Mouse (Mus musculus) heart, adult 2 months (tissue): Measurements from ENCODE around the gene Asic2. TPM values are rescaled to one million over a fixed set of nuclear protein-coding genes. Genes with fewer than 3 reads are reported as not detected.
"Not testable (repeated sequence)": the region's sequence is repeated elsewhere in the genome, so short reads cannot be mapped to it uniquely, and the experiment has no call there.

ENCODE experiments used
- DNase-seq, 2 experiments: peaks; one replicate each; pipeline ENCODE4 v3.0.0; 2021
- H3K27ac ChIP-seq: fragments of 200-600 bp; 2 replicates; pipeline ENCODE4 v1.8.1; 2022
- H3K27me3 ChIP-seq: fragments of 200-500 bp; 2 replicates; pipeline ENCODE4 v1.6.1; 2012; ENCODE audit warnings: mild to moderate bottlenecking, low read length, inconsistent platforms, mixed read lengths; ENCODE audit not compliant: control insufficient read depth, insufficient read depth
- H3K36me3 ChIP-seq: fragments of 200-500 bp; 2 replicates; pipeline ENCODE4 v1.6.1; 2012; ENCODE audit warnings: low read length, inconsistent platforms; ENCODE audit not compliant: control insufficient read depth, insufficient read depth
- H3K4me1 ChIP-seq: fragments of 200-500 bp; 2 replicates; pipeline ENCODE4 v1.6.1; 2011; ENCODE audit warnings: low read length; ENCODE audit not compliant: control insufficient read depth, insufficient read depth
- H3K4me3 ChIP-seq: fragments of 200-600 bp; 2 replicates; pipeline ENCODE4 v1.8.1; 2022
- H3K79me2 ChIP-seq: fragments of 200-500 bp; replicated peaks from 2 replicates; pipeline ENCODE4 v1.6.1; 2012; ENCODE audit warnings: mild to moderate bottlenecking, inconsistent platforms, low read length, moderate library complexity, mixed read lengths; ENCODE audit not compliant: control insufficient read depth, insufficient read depth
- H3K9ac ChIP-seq: fragments of 200-500 bp; 2 replicates; pipeline ENCODE4 v1.6.1; 2012; ENCODE audit warnings: low read depth, mild to moderate bottlenecking, control low read depth, inconsistent platforms, low read length, mixed read lengths
- CTCF ChIP-seq: fragments of 200-600 bp; IDR thresholded peaks from 2 replicates; pipeline ENCODE4 v1.8.1; 2022; ENCODE audit warnings: antibody characterized with exemption, mild to moderate bottlenecking, moderate library complexity
- EP300 ChIP-seq: fragments of 200-500 bp; IDR thresholded peaks from 2 replicates; pipeline ENCODE4 v1.6.1; 2011; ENCODE audit warnings: low read depth, low read length, control low read depth; ENCODE audit not compliant: insufficient read depth
- POLR2A ChIP-seq: fragments of 200-500 bp; IDR thresholded peaks from 2 replicates; pipeline ENCODE4 v1.6.1; 2011; ENCODE audit warnings: mild to moderate bottlenecking, low read depth, low read length, control low read depth; ENCODE audit not compliant: insufficient read depth
- WGBS: fragments of 180-500 bp; shearing (Covaris S2); methylation state at CpG from one replicate; pipeline ENCODE4 v1.1.7; 2018; 5-methylcytosine and 5-hydroxymethylcytosine counted together
- intact Hi-C: fragments of 180-260 bp; cut with DNase I; formaldehyde crosslinking; loops from one replicate; pipeline ENCODE4 v1.15.1; 2025
- polyA plus RNA-seq: library from polyadenylated mRNA; depleted of rRNA; stranded (reverse); fragments of >200 nt; gene quantifications from 2 replicates; pipeline ENCODE4 v1.2.3, GENCODE M21; 2012
- total RNA-seq, 2 experiments: library from RNA; stranded (reverse); gene quantifications; 2 replicates each; pipeline ENCODE4 v1.2.3; 2021

Asic2 gene
- total and polyA plus RNA-seq, 3 experiments = not detected

DNA sequence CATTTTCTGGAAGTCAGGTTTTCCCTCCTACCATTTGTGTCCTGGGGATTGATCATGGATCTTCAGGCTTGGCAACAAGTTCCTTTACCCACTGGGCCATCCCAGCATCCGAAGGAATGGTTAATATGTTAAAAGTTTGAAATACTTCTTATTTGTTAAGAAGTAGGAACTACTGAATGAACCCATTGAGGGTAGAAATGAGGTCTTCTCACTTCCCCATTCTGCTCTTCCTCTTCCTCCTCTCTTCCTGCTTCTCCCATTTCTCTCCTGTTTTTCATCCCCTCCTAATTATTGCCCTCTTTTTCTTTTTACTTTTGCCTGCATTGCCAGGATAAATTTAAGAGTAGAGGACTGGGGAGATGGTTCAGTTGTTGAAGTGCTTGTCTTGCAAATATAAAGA, 696.8 kb downstream of the Asic2 start:
- TF ChIP-seq CTCF = no peak
- Histone ChIP-seq H3K27ac (no peak overlapping the region), H3K79me2 (no peaks in the 10 kb centered on the region), H3K36me3 (no peaks in the 10 kb centered on the region), H3K4me3 (no peak overlapping the region), H3K9ac (no peak overlapping the region), H3K4me1 (no peaks in the 10 kb centered on the region), H3K27me3 (no peaks in the 10 kb centered on the region)
- DNase-seq = no peak
- intact Hi-C loops = no loop called here
- 61% methylated on average over 1 of the region's 1 CpGs for WGBS

- Histone ChIP-seq H3K4me3 (no peak overlapping the region), H3K79me2 (no peaks in the 10 kb centered on the region), H3K27me3 (no peaks in the 10 kb centered on the region), H3K36me3 (no peaks in the 10 kb centered on the region), H3K4me1 (no peaks in the 10 kb centered on the region), H3K27ac (no peak overlapping the region), H3K9ac (no peak overlapping the region)
- TF ChIP-seq CTCF = no peak
- no peak for DNase-seq
- WGBS = 68% methylated on average over 7 of the region's 7 CpGs
- intact Hi-C loops = no loop called here
These were observed 697.7 kb downstream of the Asic2 start for GRCm38 (mm10) chr11:81270518-81270917.

DNA sequence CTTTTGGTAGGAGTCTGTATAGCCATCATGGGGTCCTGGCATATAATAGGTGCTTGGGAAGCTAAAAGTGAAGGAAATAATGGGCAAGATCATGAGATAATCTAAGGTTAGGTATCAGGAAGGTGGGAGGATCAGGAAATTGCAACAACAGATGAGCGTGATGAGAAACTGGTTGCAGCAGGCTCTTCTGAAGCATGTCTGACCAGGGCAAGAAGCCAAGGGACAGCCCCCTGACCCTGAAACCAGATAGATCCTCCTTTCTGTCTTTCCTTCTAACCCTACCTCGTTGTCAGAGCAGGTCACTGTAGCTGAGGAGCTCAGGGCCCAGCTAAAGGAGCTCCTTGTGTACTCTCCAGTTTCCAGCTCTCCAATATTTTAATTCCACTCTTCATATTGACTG, 704.5 kb downstream of the Asic2 start:
- Histone ChIP-seq H3K27me3 (no peaks in the 10 kb centered on the region), H3K4me3 (no peak overlapping the region), H3K79me2 (no peaks in the 10 kb centered on the region), H3K9ac (no peak overlapping the region), H3K36me3 (no peaks in the 10 kb centered on the region), H3K27ac (no peak overlapping the region), H3K4me1 (no peaks in the 10 kb centered on the region)
- intact Hi-C loops = no loop called here
- no peak for DNase-seq
- WGBS = 44% methylated on average over 2 of the region's 2 CpGs
- TF ChIP-seq CTCF (no peak), POLR2A (no peak), EP300 (no peak)

DNA sequence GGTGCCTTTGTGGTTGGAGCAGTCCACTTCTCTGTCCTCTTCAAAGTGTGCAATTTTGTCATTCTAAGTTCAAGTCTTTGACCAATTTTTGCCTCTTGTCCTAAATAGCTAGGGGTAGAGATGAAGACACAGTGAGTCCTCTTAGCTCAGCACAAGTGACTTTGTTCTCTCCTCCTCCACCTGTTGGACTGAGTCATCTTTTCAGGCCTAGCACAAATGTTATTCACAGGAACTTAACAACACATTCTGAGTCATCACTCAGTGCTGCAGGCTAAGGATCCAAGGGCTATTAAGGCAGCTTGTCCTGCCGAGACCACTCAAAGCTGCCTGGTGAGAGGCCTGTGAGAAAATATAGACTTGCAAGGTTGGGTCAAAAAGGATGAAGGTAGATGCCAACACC, 705.1 kb downstream of the Asic2 start:
- no peak overlapping the region for H3K9ac ChIP-seq
- no peak for DNase-seq
- 49% methylated on average over 1 of the region's 1 CpGs for WGBS
- H3K4me1 ChIP-seq = no peaks in the 10 kb centered on the region
- no peak overlapping the region for H3K27ac ChIP-seq
- no peaks in the 10 kb centered on the region for H3K36me3 ChIP-seq
- H3K4me3 ChIP-seq = no peak overlapping the region
- no peaks in the 10 kb centered on the region for H3K79me2 ChIP-seq
- intact Hi-C loops = no loop called here
- TF ChIP-seq POLR2A (no peak), CTCF (no peak), EP300 (no peak)
- no peaks in the 10 kb centered on the region for H3K27me3 ChIP-seq

GRCm38 (mm10) chr11:81261259-81261658, 707.0 kb downstream of the Asic2 start:
- no peak for TF ChIP-seq EP300
- no peak for TF ChIP-seq CTCF
- no peak for TF ChIP-seq POLR2A
- Histone ChIP-seq H3K9ac (no peak overlapping the region), H3K4me3 (no peak overlapping the region), H3K4me1 (no peaks in the 10 kb centered on the region), H3K27me3 (no peaks in the 10 kb centered on the region), H3K79me2 (no peaks in the 10 kb centered on the region), H3K27ac (no peak overlapping the region), H3K36me3 (no peaks in the 10 kb centered on the region)
- intact Hi-C loops = no loop called here
- 71% methylated on average over 3 of the region's 3 CpGs for WGBS
- DNase-seq = no peak

DNA sequence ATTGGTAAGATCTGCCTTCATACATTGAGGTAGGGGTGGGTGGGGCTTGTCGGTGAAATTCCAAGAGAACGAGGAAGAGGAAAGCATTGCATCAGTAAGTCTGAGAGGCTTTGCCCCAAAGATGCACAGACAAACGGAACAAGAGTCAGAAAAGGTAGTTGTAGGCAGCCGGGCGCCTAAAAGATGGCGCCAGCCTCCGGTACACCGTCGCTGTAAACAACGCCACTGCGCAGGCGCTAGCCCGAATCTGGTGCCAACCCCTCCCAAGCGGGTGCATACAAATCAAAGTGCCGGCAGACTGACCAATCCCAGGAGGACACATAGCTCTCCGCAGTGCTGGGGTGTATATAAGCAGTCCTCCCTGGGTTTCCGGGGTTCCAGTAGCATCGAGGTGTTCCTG, 727.1 kb downstream of the Asic2 start:
- not testable (repeated sequence) for H3K4me1 ChIP-seq

GRCm38 (mm10) chr11:81239966-81240681, 728.1 kb downstream of the Asic2 start:
- Histone ChIP-seq H3K4me1 (no peaks in the 10 kb centered on the region), H3K27me3 (no peaks in the 10 kb centered on the region), H3K79me2 (no peaks in the 10 kb centered on the region), H3K9ac (no peak overlapping the region), H3K4me3 (no peak overlapping the region), H3K36me3 (no peaks in the 10 kb centered on the region), H3K27ac (no peak overlapping the region)
- 44% methylated on average over 13 of the region's 13 CpGs for WGBS
- peak; percentile 70 for TF ChIP-seq CTCF
- TF ChIP-seq EP300 = 0 out of 2 replicates have a peak, but pooled peaks have one; percentile 19
- no peak for TF ChIP-seq POLR2A
- intact Hi-C loops = no loop called here
- peak; percentile 27 to 36 for DNase-seq

More for the DNA sequence above, 727.1 kb downstream of the Asic2 start:
- H3K79me2 ChIP-seq, H3K4me3 ChIP-seq, H3K36me3 ChIP-seq, DNase-seq, H3K9ac ChIP-seq, intact Hi-C loops, H3K27me3 ChIP-seq, H3K27ac ChIP-seq: not testable (repeated sequence)
- 91% methylated on average over 18 of the region's 18 CpGs for WGBS
